Mouse (Mus musculus): Measurements from ENCODE around the gene Hspb9. TPM values are rescaled to one million over a fixed set of nuclear protein-coding genes. Genes with fewer than 3 reads are reported as not detected.
A peak's percentile ranks its signal among the peaks of the same experiment; 100 is the strongest.

Hspb9 gene
- total and polyA plus RNA-seq, 2 experiments from 2014 or later, result not detected

DNA sequence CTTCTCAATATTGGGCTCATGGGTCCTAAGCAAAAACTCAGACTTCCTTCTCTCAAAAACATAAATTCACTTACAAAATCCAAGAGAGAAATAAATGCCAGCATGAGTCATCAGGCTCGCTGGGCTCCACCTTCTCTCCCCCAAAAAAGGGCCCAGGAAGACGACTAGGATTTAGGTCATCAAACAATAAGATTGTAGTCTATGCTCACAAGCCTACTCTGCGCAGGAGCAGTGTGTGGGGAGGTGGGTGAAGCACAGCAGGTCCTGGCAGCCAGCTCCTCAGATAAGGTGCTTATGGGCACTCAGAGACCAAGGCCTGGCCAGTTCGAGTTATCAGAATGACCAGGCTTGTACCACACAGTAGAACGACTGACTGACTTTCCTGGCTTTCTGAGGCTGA lies 6.7 kb downstream of the Hspb9 start:
- ATAC-seq (ENCODE audit: low FRiP score), result no peak
- 67% methylated on average over 5 of the region's 5 CpGs for WGBS
- Histone ChIP-seq H3K4me3 (ENCODE audit: low read depth, low read length) (no peak overlapping the region), H3K4me1 (ENCODE audit: insufficient read depth, low read length) (no peaks in the 10 kb centered on the region), H3K9ac (replicated peaks; ENCODE audit: low read length, poor library complexity, severe bottlenecking) (no peak overlapping the region), H3K27ac (ENCODE audit: low read depth, low read length) (0 out of 2 replicates have a peak overlapping the region, but pooled peaks have one; percentile 26), H3K27me3 (ENCODE audit: insufficient read depth, low read length) (no peaks in the 10 kb centered on the region), H3K9me3 (ENCODE audit: low read length) (no peaks in the 10 kb centered on the region), H3K36me3 (ENCODE audit: insufficient read depth, low read length) (peaks cover 29% of the 10 kb centered on the region), H3K4me2 (ENCODE audit: low read depth, low read length, poor library complexity, severe bottlenecking) (no peak overlapping the region)
- no peak for TF ChIP-seq CTCF (IDR thresholded peaks at IDR 0.05)
- no peak for DNase-seq (ENCODE audit: low spot score)

DNA sequence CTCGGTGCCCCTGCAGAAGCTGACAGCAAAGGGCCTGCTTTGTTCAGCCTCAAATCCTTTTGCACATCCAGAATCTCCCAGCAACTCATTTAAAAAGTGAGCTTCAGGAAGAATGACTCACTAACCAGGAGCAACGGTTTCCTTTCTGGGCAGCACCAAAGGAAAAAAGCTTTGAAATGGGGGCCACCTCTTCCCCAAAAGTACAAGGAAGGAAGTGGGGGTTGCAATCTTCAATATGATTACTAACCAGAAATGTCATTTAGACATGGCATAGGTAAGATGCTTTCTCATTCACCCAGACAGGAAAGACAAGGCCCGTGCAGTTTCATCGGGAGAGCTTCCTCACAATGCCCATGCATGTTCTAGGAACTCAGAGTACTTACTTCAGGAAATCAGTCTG lies 7.6 kb downstream of the Hspb9 start:
- TF ChIP-seq CTCF (IDR thresholded peaks at IDR 0.05), result no peak
- no peaks in the 10 kb centered on the region for H3K4me1 ChIP-seq (ENCODE audit: insufficient read depth, low read length)
- 45% methylated on average over 4 of the region's 4 CpGs for WGBS
- no peaks in the 10 kb centered on the region for H3K27me3 ChIP-seq (ENCODE audit: insufficient read depth, low read length)
- DNase-seq (ENCODE audit: low spot score), result no peak
- peaks cover 24% of the 10 kb centered on the region for H3K36me3 ChIP-seq (ENCODE audit: insufficient read depth, low read length)
- ATAC-seq (ENCODE audit: low FRiP score), result no peak
- peak overlapping the region; percentile 59; the same call in 1 of the 2 replicates for H3K27ac ChIP-seq (ENCODE audit: low read depth, low read length)
- H3K4me2 ChIP-seq (ENCODE audit: low read depth, low read length, poor library complexity, severe bottlenecking), result no peak overlapping the region
- no peak overlapping the region for H3K4me3 ChIP-seq (ENCODE audit: low read depth, low read length)
- H3K9me3 ChIP-seq (ENCODE audit: low read length), result no peaks in the 10 kb centered on the region
- no peak overlapping the region for H3K9ac ChIP-seq (replicated peaks; ENCODE audit: low read length, poor library complexity, severe bottlenecking)

DNA sequence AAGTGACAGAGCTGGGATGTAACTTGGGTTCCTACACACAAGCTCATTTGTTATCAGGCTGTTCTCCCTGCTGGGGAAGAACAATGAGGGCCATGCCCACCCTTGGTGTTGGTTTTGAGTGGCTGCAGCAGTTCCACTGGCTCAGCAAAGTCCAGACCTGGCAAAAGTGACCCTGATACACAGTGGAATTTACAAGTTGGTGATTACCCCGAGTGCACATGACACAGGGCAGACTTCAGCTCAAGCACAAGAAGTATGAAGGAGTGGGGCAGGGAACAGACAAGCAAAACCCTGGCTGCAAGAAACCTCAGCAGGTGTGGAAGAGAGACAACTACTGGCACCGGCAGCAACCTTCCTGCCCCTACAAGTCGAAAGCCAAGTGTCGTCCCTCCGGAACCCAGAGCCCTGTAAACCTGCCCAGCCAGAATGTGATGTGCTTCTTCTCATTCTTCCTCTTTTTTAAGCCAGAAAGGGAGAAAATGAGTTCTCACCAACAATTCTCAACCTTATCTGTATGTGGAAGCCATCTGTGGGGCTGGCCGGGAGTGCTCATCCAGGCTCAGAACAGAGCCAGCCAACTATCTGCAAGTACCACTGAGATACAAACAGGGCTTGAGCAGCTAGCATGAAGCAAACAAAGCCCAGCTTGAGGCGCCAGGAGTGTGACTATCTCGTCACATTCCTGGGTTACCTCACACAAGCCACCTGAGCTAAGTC lies 8.3 kb downstream of the Hspb9 start:
- DNase-seq (ENCODE audit: low spot score) (no peak), ATAC-seq (ENCODE audit: low FRiP score) (no peak)
- no peak for TF ChIP-seq CTCF (IDR thresholded peaks at IDR 0.05)
- WGBS, result 67% methylated on average over 8 of the region's 8 CpGs
- Histone ChIP-seq H3K4me3 (ENCODE audit: low read depth, low read length) (no peak overlapping the region), H3K4me2 (ENCODE audit: low read depth, low read length, poor library complexity, severe bottlenecking) (no peak overlapping the region), H3K9me3 (ENCODE audit: low read length) (no peaks in the 10 kb centered on the region), H3K4me1 (ENCODE audit: insufficient read depth, low read length) (no peaks in the 10 kb centered on the region), H3K27me3 (ENCODE audit: insufficient read depth, low read length) (no peaks in the 10 kb centered on the region), H3K36me3 (ENCODE audit: insufficient read depth, low read length) (peaks cover 20% of the 10 kb centered on the region), H3K27ac (ENCODE audit: low read depth, low read length) (peak overlapping the region; percentile 59), H3K9ac (replicated peaks; ENCODE audit: low read length, poor library complexity, severe bottlenecking) (no peak overlapping the region)

DNA sequence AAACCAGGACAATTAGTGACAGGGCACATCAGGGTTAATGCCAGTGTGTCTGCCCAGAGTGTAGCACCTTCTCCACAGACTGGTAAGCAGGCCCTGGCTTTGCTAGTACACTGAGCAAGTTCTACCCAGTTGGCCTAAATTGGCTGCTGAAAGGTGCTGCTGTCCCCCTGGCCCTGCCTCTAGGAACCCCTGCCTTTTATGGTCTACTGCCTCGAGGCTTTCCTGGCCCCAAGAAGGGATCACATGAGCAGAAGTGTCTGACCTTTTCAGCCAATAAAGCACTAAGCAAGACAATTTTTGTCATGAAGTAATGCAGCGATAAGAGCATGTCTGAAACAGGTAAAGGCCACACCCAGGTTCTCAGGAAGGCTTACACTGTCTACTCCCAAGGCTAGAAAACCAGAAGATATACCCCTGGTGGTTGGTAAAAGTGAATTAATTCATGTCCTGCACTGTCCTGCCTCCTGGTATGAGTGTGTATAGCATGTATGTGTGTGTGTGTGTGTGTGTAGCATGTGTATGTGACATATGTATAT lies 8.9 kb downstream of the Hspb9 start:
- no peak for ATAC-seq (ENCODE audit: low FRiP score)
- Histone ChIP-seq H3K27ac (ENCODE audit: low read depth, low read length) (peak overlapping the region; percentile 59; the same call in 1 of the 2 replicates), H3K27me3 (ENCODE audit: insufficient read depth, low read length) (no peaks in the 10 kb centered on the region)

DNA sequence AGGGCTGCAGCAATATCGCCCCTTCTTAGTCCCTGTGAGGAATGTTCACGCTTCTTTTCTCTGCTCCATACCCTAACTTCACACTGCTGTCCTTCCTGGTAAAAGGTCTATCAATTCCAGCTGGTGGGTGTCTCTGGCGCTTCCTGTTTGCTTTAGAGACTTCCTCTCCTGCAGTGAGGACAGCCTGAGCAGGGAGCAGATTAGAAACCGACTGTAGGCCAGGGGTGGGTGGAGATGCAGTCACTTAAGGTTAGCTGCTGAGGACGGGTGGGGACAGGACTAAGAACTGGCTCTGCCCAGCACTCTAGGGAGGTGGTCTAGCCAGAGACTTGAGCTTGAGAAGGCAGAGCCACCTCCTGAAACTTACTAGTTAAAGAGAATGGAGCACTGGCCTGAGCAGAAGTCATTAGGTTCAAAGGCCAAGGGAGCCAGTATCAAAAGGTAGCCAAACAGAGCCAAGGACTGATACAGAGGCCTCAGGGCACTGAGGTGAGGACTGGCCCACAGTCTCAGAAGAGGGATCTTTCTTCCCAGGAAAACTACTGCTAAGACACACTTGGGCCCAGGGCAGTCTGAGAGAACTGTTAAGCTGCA lies 11.4 kb downstream of the Hspb9 start:
- ATAC-seq (ENCODE audit: low FRiP score) (no peak), DNase-seq (ENCODE audit: low spot score) (no peak)
- 55% methylated on average over 5 of the region's 5 CpGs for WGBS
- H3K36me3 ChIP-seq (ENCODE audit: insufficient read depth, low read length), result peaks cover 12% of the 10 kb centered on the region; the same call in 1 of the 2 replicates
- no peak overlapping the region for H3K4me3 ChIP-seq (ENCODE audit: low read depth, low read length)
- H3K9ac ChIP-seq (replicated peaks; ENCODE audit: low read length, poor library complexity, severe bottlenecking), result no peak overlapping the region
- no peaks in the 10 kb centered on the region for H3K27me3 ChIP-seq (ENCODE audit: insufficient read depth, low read length)
- no peaks in the 10 kb centered on the region for H3K4me1 ChIP-seq (ENCODE audit: insufficient read depth, low read length)
- H3K9me3 ChIP-seq (ENCODE audit: low read length), result no peaks in the 10 kb centered on the region
- no peak overlapping the region for H3K4me2 ChIP-seq (ENCODE audit: low read depth, low read length, poor library complexity, severe bottlenecking)
- no peak overlapping the region for H3K27ac ChIP-seq (ENCODE audit: low read depth, low read length)
- no peak for TF ChIP-seq CTCF (IDR thresholded peaks at IDR 0.05)

More for the DNA sequence above, 8.9 kb downstream of the Hspb9 start:
- Histone ChIP-seq H3K9me3 (ENCODE audit: low read length) (no peaks in the 10 kb centered on the region), H3K4me2 (ENCODE audit: low read depth, low read length, poor library complexity, severe bottlenecking) (no peak overlapping the region), H3K4me1 (ENCODE audit: insufficient read depth, low read length) (no peaks in the 10 kb centered on the region), H3K36me3 (ENCODE audit: insufficient read depth, low read length) (peaks cover 14% of the 10 kb centered on the region), H3K4me3 (ENCODE audit: low read depth, low read length) (no peak overlapping the region), H3K9ac (replicated peaks; ENCODE audit: low read length, poor library complexity, severe bottlenecking) (no peak overlapping the region)
- TF ChIP-seq CTCF (IDR thresholded peaks at IDR 0.05), result no peak
- WGBS, result 72% methylated on average over 2 of the region's 2 CpGs
- DNase-seq (ENCODE audit: low spot score), result no peak

DNA sequence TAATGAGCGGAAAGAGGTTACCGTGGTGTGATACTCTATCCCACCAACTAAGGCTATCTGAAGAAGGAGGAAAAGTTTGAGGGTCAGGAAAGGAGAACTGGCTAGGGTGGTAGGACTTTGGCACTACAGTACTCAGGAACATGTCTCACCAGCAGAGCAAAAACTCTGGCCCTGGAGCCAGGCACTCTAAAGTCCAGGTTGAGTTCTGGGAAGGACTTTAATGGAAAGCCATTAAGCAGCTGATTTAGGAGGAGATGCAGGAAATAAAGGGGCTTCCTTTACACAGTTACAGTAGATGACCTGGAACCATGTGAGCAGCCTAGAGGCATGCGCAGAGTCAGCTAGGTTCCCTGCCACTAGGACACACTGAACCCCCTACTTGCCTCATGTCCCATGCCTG lies 13.6 kb downstream of the Hspb9 start:
- H3K27ac ChIP-seq (ENCODE audit: low read depth, low read length), result no peak overlapping the region
- no peak for TF ChIP-seq CTCF (IDR thresholded peaks at IDR 0.05)
- no peak overlapping the region for H3K4me3 ChIP-seq (ENCODE audit: low read depth, low read length)
- ATAC-seq (ENCODE audit: low FRiP score) (no peak), DNase-seq (ENCODE audit: low spot score) (no peak)
- 96% methylated on average over 3 of the region's 3 CpGs for WGBS
- H3K9ac ChIP-seq (replicated peaks; ENCODE audit: low read length, poor library complexity, severe bottlenecking), result no peak overlapping the region
- no peaks in the 10 kb centered on the region for H3K27me3 ChIP-seq (ENCODE audit: insufficient read depth, low read length)
- no peaks in the 10 kb centered on the region for H3K9me3 ChIP-seq (ENCODE audit: low read length)
- H3K4me2 ChIP-seq (ENCODE audit: low read depth, low read length, poor library complexity, severe bottlenecking), result no peak overlapping the region
- H3K36me3 ChIP-seq (ENCODE audit: insufficient read depth, low read length), result peaks cover 12% of the 10 kb centered on the region; the same call in 1 of the 2 replicates
- H3K4me1 ChIP-seq (ENCODE audit: insufficient read depth, low read length), result no peaks in the 10 kb centered on the region

Data from midbrain, postnatal 0 days (tissue).